Mouse (Mus musculus) cortical plate, adult 2 months (tissue): ENCODE measurements around the gene Rasal3. TPM values are rescaled to one million over a fixed set of nuclear protein-coding genes. Genes with fewer than 3 reads are reported as not detected.

Experiments
- H3K27ac ChIP-seq: fragments of 200-500 bp; 2 replicates; pipeline ENCODE4 v1.5.1; 2012; ENCODE audit warnings: low read length, control low read depth, inconsistent platforms; ENCODE audit not compliant: insufficient read depth
- H3K4me1 ChIP-seq: fragments of 200-500 bp; 2 replicates; pipeline ENCODE4 v1.6.1; 2011; ENCODE audit warnings: low read length; ENCODE audit not compliant: control insufficient read depth, insufficient read depth
- H3K4me3 ChIP-seq: fragments of 200-500 bp; 2 replicates; pipeline ENCODE4 v1.5.1; 2011; ENCODE audit warnings: mild to moderate bottlenecking, low read length, control low read depth; ENCODE audit not compliant: insufficient read depth
- CTCF ChIP-seq: fragments of 200-500 bp; IDR thresholded peaks from 2 replicates; pipeline ENCODE4 v1.5.1; 2011; ENCODE audit warnings: mild to moderate bottlenecking, control low read depth, low read length; ENCODE audit not compliant: insufficient read depth; ENCODE audit errors: extremely low read depth
- POLR2A ChIP-seq: fragments of 200-500 bp; IDR thresholded peaks from 2 replicates; pipeline ENCODE4 v1.6.1; 2011; ENCODE audit warnings: mild to moderate bottlenecking, low read length, control low read depth; ENCODE audit not compliant: insufficient read depth; ENCODE audit errors: extremely low read depth
- polyA plus RNA-seq: library from polyadenylated mRNA; depleted of rRNA; stranded (reverse); fragments of >200 nt; gene quantifications from 2 replicates; pipeline ENCODE4 v1.2.3, GENCODE M21; 2012

The Rasal3 gene
- polyA plus RNA-seq, 1 experiment: 4.8 TPM

DNA sequence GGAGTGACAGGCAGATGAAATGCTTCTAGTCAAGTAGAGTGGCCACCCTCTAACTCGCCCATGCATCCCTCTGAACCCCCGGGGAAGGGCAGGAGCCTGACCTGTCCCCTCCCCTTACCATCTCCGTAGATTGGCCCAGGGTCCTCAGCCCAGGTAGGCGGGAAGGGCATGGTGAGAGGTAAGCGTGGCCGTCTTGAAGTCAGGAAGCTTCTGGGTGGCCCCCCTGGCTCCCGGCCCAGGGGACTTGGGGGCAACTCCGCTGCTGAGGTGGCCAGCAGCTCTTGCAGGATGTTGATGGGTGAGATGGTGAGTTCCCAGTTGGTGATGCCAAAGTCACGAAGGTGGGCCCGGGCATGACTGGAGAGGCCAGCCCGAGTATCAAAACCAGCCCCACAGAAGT is 35.7 kb downstream of the Rasal3 start:
- no peak for TF ChIP-seq POLR2A
- no peak for TF ChIP-seq CTCF
- no peak overlapping the region for H3K27ac ChIP-seq
- no peak overlapping the region for H3K4me3 ChIP-seq
- peaks cover 4% of the 10 kb centered on the region for H3K4me1 ChIP-seq

DNA sequence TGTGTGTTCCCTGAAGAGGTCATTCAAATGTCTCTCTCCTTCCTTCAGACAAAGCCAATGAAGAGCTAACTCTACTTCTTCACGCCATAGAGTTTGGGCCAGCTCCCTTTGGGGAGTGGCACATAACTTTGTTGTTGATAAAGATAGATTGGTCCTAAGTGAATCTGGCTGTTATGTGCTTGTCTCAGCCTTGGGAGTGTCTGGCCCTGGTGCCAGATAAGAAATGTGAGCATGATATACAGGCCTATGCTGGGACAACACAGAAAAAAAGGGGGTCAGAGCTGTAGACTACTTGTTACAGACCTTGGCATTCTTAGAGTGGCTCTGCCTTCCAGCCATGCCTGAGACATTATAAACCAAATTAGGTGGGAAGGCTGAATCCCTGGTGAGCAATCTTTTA is 38.1 kb downstream of the Rasal3 start:
- no peak overlapping the region for H3K4me3 ChIP-seq
- peaks cover 4% of the 10 kb centered on the region for H3K4me1 ChIP-seq
- H3K27ac ChIP-seq: no peak overlapping the region
- no peak for TF ChIP-seq POLR2A
- TF ChIP-seq CTCF: no peak

DNA sequence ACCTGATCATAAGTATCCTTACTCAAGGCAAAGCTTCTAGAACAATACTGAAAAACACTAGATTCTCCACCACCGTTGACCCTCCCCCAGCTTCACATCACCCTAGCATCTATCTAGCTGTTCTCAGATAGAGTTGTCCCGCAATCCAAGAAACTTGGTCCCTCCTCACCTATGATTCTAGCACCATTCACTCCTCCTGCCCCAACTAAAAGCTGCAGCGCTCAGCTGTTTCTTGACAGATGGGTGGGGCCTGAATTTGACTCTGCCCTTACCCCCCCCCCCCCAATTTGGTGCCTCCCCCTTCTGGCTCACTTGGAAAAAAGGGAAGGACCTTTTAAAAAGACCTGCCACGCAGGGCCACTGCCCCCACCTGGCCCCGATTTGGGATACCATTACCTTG is 38.5 kb downstream of the Rasal3 start:
- Histone ChIP-seq H3K27ac (no peak overlapping the region), H3K4me3 (peak overlapping the region; percentile 82; the same call in 1 of the 2 replicates), H3K4me1 (peaks cover 4% of the 10 kb centered on the region)
- no peak for TF ChIP-seq POLR2A

- TF ChIP-seq POLR2A: peak; percentile 50; the same call in 1 of the 2 replicates
- no peak for TF ChIP-seq CTCF
- peak overlapping the region; percentile 82 for H3K4me3 ChIP-seq
- H3K4me1 ChIP-seq: peaks cover 4% of the 10 kb centered on the region
- H3K27ac ChIP-seq: no peak overlapping the region
Measured at GRCm38 (mm10) chr17:32364331-32364730, 39.1 kb downstream of the Rasal3 start.

GRCm38 (mm10) chr17:32363821-32364301 is 39.5 kb downstream of the Rasal3 start:
- Histone ChIP-seq H3K4me3 (peak overlapping the region; percentile 82), H3K4me1 (peaks cover 2% of the 10 kb centered on the region), H3K27ac (no peak overlapping the region)
- TF ChIP-seq POLR2A: no peak
- TF ChIP-seq CTCF: no peak

GRCm38 (mm10) chr17:32362686-32363085 is 40.7 kb downstream of the Rasal3 start:
- no peak overlapping the region for H3K27ac ChIP-seq
- no peak for TF ChIP-seq POLR2A
- no peak for TF ChIP-seq CTCF
- H3K4me1 ChIP-seq: peaks cover 2% of the 10 kb centered on the region
- no peak overlapping the region for H3K4me3 ChIP-seq

DNA sequence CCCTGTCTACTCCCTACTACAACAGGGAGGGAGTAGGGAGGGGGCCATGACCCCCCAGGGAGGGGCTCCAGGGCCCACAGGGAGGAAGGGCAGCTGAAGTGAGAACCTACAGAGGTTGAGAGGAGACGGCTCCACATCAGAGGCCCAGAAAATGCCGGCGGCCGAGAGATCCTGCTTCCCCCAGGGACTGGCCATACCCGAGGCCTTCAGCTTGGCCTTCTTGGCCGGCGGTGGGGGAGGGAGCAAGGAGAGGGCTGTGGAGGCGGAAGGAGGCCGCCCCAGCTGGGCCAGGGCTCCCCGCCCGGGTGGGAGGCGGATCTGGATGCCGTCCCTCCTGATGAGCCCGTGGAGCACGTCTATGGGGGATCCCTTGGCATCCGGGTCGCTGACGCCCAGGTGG is 43.5 kb downstream of the Rasal3 start:
- H3K27ac ChIP-seq: no peak overlapping the region

DNA sequence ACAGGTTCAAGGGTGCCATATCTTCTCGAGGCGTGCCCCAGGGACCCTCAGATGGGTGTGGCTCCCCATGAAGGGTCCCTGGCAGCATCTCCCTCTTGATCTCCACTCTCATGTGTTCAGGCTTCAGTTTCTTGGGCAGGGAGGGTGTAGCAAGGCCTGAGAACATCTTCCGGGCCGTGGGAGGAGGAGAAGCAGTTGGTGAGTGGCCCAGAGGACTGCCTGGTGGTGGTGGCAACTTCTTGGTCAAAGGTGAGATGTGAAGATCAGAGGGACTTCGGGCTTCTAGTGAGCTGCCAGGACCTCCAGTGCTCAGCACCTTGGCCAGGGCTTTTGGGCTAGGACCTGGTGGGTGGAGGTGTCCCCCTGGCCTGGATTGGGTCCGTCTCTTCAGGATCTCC is 44.4 kb downstream of the Rasal3 start:
- TF ChIP-seq CTCF (no peak), POLR2A (no peak)
- H3K27ac ChIP-seq: peak overlapping the region; percentile 31; the same call in 1 of the 2 replicates

More for the DNA sequence above, 43.5 kb downstream of the Rasal3 start:
- TF ChIP-seq CTCF (no peak), POLR2A (no peak)
- peaks cover 2% of the 10 kb centered on the region for H3K4me1 ChIP-seq
- H3K4me3 ChIP-seq: no peak overlapping the region

DNA sequence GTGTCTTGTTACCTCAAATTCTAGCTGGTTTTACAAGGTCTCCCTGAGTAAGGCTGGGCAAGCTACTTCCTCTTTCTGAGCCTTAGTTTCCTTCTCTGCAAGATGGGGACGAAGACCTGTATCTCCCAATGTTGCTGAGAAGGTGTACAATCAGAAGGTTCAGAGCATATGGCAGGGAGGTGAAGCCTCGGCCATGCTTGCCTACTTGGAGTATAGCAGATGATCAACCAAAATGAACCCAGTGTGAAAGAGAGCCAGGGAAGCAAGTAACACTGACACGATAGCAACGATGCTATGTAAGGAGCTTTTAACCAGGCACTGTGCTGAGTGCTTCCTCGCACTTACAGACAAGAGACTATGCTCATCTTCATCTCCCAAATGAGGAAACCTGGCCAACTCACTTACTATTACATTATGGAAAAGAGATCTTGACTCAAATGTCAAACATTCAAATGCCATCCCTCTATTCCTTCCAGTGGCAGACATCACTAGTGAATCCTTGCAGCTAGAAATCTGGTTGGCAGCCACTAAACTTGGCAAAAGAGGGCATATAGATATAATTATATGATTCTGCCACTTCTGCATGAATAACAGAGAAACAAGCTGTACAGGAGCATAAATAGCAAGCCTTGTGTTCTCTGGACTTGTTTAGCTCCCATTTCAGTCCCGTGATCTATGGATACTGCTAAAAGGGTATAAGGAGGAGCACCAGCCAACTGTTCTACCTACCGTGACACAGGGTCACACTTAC is 45.0 kb downstream of the Rasal3 start:
- TF ChIP-seq CTCF (no peak), POLR2A (no peak)
- H3K27ac ChIP-seq: 0 out of 2 replicates have a peak overlapping the region, but pooled peaks have one; percentile 31
- H3K4me3 ChIP-seq: no peak overlapping the region
- H3K4me1 ChIP-seq: peaks cover 2% of the 10 kb centered on the region

More for the DNA sequence above, 44.4 kb downstream of the Rasal3 start:
- Histone ChIP-seq H3K4me3 (no peak overlapping the region), H3K4me1 (peaks cover 2% of the 10 kb centered on the region)

DNA sequence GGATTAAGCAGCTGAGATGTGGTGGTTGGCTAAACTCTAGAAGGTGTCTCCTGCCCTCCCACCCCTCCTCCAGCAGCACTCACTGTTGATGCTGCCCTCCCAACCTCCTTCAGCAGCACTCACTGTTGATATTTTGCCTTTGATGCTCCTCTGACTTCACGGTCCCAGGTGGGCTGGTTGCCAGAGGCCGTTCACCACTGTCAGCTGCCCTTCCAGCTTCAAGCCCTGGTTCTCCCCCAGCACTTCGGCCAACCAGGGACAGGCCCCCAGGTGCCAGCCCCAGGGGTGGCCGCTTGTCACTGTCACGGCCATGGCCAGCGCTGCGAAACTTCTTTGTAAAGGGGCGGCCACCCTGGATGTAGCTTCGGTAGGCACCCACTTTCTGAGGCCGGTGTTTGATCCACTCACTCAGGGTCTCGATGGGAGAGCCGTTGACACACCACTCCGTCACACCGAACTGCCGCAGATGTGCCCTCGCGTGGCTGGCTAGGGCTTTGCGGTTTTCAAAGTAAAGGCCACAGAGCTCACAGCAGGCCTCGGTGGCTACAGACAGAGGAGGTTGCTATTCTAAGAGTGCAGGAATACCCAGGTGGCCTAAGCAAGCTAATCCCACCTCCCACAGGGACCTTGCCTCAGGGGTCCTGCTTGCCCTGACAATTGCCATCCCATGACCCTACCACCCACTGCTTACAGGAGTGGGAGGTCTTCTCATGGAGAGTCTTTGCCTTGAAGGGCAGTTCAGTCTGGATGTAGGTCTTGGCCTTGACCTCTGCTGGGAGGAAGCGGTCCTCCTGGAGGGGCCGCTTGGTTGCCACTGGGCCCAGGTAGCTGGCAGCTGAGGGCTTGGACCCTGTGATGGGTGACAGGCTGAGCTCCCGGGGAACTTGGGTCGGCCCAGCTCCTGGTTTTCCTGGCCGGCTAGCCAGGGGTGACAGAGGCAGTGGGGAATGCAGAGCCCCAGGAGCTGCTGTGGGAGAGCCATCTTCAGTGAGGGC is 46.3 kb downstream of the Rasal3 start:
- no peaks in the 10 kb centered on the region for H3K4me1 ChIP-seq
- TF ChIP-seq CTCF: no peak
- TF ChIP-seq POLR2A: no peak
- no peak overlapping the region for H3K27ac ChIP-seq
- no peak overlapping the region for H3K4me3 ChIP-seq
